Mouse (Mus musculus) cerebellum, postnatal 36 days (tissue): ENCODE results near the gene Cdk9.

Source experiments
- DNase-seq, 2 experiments: peaks; one replicate each; pipeline ENCODE4 v3.0.0; 2021 to 2022; ENCODE audit warnings: mixed read lengths in 2 of 2

Gene Cdk9

GRCm38 (mm10) chr2:32705018-32705417 is 7.9 kb downstream of the Cdk9 start:
- DNase-seq, result no peak

DNA sequence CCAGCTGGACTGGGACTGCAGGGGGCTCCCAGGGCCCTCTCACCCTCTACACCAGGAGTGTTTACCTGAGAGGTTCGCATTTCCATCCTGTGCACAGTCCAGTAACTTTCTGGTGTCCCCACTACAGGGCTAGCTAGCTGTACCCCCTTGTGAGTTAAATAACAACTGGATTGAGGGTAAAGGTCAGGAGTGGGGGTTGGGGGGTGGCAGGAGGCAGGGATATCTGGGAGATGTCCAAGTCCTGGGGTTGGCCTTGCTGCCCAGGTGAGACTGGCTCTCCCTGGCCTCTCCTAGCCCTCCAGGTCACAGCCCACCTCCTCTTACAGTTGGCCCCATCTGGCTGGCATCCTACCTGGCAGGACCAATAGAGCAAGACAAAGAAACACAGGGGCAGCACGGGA is 8.9 kb downstream of the Cdk9 start, which contains the start of gene Fpgs:
TSS of gene Fpgs (minus strand) at position 125 of the 401 bp plus-strand sequence.
- no peak for DNase-seq

- DNase-seq, result no peak
Measured at GRCm38 (mm10) chr2:32703046-32703445, 9.8 kb downstream of the Cdk9 start.

GRCm38 (mm10) chr2:32700966-32701743 is 11.7 kb downstream of the Cdk9 start:
- DNase-seq, result no peak

DNA sequence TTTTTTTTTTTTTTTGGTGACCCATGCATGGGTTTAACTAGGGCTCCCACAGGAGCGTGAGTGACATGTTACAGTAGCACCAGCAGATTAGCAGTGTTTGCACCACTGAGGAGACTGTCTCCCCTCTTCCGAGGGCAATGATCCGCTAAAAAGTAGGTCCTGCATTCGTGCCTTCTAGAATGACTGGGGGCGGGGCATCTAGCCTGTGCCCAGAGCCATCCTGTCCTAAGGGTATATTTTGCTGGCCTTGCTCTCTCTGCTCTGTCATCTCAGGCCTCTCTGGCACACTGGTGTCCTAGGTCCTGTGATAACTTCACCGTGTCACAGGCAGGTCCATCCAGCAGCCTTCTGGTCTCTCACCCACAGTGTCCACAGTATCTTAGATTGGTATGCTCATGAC is 13.2 kb downstream of the Cdk9 start:
- DNase-seq, result no peak

- no peak for DNase-seq
Measured at GRCm38 (mm10) chr2:32694691-32695090, 18.2 kb downstream of the Cdk9 start.

- peak; percentile 89 to 94 for DNase-seq
Measured at GRCm38 (mm10) chr2:32693823-32694411, 19.0 kb downstream of the Cdk9 start.

DNA sequence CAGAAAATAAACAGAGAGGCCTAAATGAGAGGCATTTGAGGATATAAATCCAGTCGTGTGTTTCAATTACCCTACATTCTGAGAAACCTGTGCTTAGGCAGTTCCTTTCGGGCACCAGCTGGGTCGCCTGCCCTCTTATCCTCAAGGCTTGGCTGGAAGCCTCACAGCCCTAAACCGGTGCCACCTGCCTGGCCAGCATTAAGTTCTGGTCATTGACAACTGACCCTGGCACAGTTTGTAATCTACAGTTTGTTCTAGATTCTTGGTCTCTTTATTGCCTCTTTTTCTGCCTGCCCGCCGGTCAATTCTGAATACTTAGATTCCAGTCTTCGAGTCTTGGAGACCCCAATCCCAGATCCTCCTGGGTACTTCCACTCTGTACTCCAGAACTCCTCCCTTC is 19.6 kb downstream of the Cdk9 start:
- no peak for DNase-seq

DNA sequence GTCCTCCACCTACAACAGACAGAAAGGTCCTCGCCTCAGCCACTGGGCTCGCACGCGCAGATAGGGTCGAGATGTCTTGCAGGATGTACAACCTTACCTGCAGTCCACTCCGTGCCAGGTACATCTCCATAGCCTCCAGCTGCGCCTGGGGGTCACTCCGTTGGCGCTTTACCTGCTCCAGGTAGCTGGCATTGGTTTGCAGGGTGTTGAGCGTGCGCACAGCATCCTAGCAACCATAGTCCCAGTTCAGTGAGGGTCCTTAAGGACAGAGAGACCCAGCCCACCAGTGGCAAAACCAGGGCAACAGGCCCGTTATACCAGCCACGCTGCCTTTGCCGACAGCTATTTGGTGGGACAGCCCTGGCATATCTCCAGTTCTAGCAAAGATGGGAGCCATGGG is 20.4 kb downstream of the Cdk9 start:
- no peak for DNase-seq

- no peak for DNase-seq
Measured at GRCm38 (mm10) chr2:32691041-32691440, 21.8 kb downstream of the Cdk9 start.

- peak; percentile 91 to 93 for DNase-seq
Measured at GRCm38 (mm10) chr2:32689420-32689819, 23.5 kb downstream of the Cdk9 start.

- DNase-seq, result no peak
Measured at GRCm38 (mm10) chr2:32687562-32687961, 25.3 kb downstream of the Cdk9 start.

- no peak for DNase-seq
Measured at GRCm38 (mm10) chr2:32686640-32687039, 26.2 kb downstream of the Cdk9 start.

DNA sequence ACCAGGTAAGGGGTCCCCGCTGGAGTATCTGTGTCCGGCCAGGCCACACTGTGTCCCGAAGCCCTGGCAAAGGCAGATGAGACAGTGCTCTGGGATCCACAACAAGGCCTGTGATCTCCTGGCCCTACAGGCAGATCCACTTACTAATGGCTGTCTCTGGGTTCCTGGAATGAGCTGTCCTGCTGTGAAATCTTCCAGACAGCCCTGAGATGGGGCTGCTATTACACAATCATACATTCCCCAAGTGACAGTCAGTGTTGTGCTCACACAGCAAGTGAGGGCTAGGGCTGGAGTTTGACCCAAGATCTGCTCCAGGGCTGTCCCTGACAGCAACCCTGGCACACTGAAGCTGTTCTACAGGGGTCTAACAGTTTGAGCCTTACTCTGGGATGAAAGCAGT is 27.1 kb downstream of the Cdk9 start:
- DNase-seq, result no peak

DNA sequence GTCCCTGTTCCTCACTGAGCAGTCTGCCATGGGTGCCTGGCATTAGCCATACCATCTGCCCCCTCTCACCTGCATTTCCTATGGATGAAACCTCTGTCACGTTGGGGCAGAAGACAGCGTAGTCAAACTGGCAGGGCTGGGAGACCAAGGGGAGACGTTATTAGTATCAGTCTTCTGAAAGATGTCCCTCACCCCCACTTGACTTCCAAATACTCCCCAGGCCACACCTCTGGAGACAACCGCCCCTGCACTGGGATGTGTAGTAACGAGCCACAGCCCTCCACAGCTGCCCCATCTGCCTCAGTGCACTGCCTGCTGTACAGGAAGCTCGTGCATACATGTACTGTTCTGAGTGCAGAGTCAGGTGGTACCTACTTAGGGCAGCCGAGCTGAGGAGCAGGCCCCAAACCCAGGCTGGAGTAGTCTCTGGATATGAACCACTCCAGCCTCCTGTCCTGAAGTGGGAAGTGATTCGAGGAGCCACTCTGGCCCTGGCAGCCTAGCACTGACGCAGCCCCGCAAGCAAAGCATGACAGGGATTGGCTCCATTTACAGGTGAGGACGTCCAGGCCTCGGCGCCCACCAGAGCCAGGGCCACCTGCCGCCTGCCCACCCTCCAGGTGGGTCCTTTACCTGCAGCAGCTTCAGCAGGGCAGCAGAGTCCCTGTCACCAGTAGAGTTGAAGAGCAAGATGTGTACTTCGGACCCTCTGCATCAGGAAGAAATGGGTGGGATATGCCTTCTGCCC is 28.0 kb downstream of the Cdk9 start:
- DNase-seq, result no peak

DNA sequence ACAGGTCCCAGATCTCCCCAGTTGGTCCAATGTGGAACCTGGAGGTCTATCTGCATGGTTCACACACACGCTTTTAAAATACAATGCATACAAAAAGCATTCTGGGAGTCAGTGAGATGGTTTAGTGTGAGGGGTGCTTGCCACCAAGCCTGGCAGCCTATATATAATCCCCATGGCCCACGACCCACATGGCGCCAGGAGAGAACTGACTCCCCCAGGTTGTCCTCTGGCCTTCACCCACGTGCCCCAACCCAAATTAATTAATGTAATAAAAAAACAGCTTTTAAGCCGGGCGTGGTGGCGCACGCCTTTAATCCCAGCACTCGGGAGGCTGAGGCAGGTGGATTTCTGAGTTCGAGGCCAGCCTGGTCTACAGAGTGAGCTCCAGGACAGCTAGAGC is 29.2 kb downstream of the Cdk9 start:
- no peak for DNase-seq

- no peak for DNase-seq
Measured at GRCm38 (mm10) chr2:32682721-32683417, 30.0 kb downstream of the Cdk9 start.

- no peak for DNase-seq
Measured at GRCm38 (mm10) chr2:32681754-32682153, 31.1 kb downstream of the Cdk9 start.

- DNase-seq, result no peak
Measured at GRCm38 (mm10) chr2:32680961-32681650, 31.8 kb downstream of the Cdk9 start.

DNA sequence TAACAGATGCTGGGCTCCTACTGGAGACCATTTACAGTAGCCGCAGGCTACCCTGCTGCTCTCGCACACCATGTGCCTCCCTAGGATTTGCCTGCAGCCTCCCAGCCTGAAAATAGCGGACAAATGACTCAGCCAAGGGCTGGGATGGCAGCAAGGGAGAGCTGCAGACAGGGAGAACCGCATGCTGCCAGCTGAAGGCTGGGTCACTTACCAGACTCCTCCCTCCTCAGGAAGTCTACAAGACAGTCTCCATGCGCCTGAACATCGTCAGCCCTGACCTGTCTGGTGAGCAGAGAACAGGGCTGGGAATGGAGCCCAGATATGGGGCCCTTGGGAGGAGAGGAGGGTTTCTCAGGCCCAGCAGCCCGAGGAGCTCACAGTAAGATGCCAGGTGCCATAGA is 32.8 kb downstream of the Cdk9 start:
- no peak for DNase-seq

- no peak for DNase-seq
Measured at GRCm38 (mm10) chr2:32677683-32678082, 35.2 kb downstream of the Cdk9 start.

DNA sequence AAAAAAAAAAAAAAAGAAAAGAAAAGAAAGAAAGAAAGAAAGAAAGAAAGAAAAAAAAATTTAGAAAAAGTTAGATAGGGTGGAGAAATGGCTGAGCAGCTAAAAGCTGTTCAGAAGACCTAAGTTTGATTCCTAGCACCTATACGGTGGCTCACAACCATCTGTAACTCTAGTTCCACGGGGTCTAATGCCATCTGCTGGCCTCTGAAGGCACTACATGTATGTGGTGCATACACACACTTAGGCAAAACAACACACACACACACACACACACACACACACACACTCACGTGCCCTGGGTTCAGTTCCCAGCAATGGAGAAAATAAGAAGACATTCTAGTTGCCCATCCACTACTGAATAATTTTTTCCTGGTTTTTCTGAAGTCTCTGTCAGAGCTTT is 36.1 kb downstream of the Cdk9 start:
- no peak for DNase-seq
